Mouse (Mus musculus) liver, adult 2 months (tissue): ENCODE results near the gene Tmem119. TPM values are rescaled to one million over a fixed set of nuclear protein-coding genes. Genes with fewer than 3 reads are reported as not detected.

Source experiments
- DNase-seq: peaks from one replicate; pipeline ENCODE4 v3.0.0-alpha.2; 2011; ENCODE audit warnings: low read depth, low spot score; ENCODE audit errors: extremely low read depth
- H3K27ac ChIP-seq: fragments of 200-500 bp; replicated peaks from 2 replicates; pipeline ENCODE4 v1.5.1; 2012; ENCODE audit warnings: low read depth, mild to moderate bottlenecking, control low read depth, inconsistent platforms, low read length; ENCODE audit not compliant: insufficient read depth
- H3K27me3 ChIP-seq: fragments of 200-500 bp; 2 replicates; pipeline ENCODE4 v1.6.1; 2012; ENCODE audit warnings: mild to moderate bottlenecking, moderate library complexity, low read length, inconsistent platforms; ENCODE audit not compliant: control insufficient read depth, insufficient read depth
- H3K36me3 ChIP-seq: fragments of 200-500 bp; 2 replicates; pipeline ENCODE4 v1.6.1; 2012; ENCODE audit warnings: low read length, inconsistent platforms; ENCODE audit not compliant: control insufficient read depth, insufficient read depth
- H3K4me1 ChIP-seq: fragments of 200-500 bp; 2 replicates; pipeline ENCODE4 v1.6.1; 2011; ENCODE audit warnings: low read length; ENCODE audit not compliant: control insufficient read depth, insufficient read depth
- H3K4me3 ChIP-seq: fragments of 200-500 bp; 2 replicates; pipeline ENCODE4 v1.5.1; 2011; ENCODE audit warnings: low read depth, mild to moderate bottlenecking, control low read depth, low read length, moderate library complexity; ENCODE audit not compliant: insufficient read depth
- H3K79me2 ChIP-seq: fragments of 200-500 bp; 2 replicates; pipeline ENCODE4 v1.6.1; 2012; ENCODE audit warnings: inconsistent platforms, mild to moderate bottlenecking, low read length, moderate library complexity; ENCODE audit not compliant: control insufficient read depth, insufficient read depth
- H3K9ac ChIP-seq: fragments of 200-500 bp; 2 replicates; pipeline ENCODE4 v1.6.1; 2012; ENCODE audit warnings: low read depth, mild to moderate bottlenecking, control low read depth, inconsistent platforms, low read length
- CTCF ChIP-seq: fragments of 200-500 bp; IDR thresholded peaks from 2 replicates; pipeline ENCODE4 v1.5.1; 2011; ENCODE audit warnings: low read depth, low read length, control low read depth
- POLR2A ChIP-seq: fragments of 200-500 bp; IDR thresholded peaks from 2 replicates; pipeline ENCODE4 v1.6.1; 2011; ENCODE audit warnings: low read length, control low read depth; ENCODE audit not compliant: insufficient read depth; ENCODE audit errors: extremely low read depth
- WGBS: fragments of 180-500 bp; shearing (Covaris S2); methylation state at CpG from one replicate; pipeline ENCODE4 v1.1.7; 2018; 5-methylcytosine and 5-hydroxymethylcytosine counted together
- polyA plus RNA-seq: library from polyadenylated mRNA; depleted of rRNA; stranded (reverse); fragments of >200 nt; gene quantifications from 2 replicates; pipeline ENCODE4 v1.2.3, GENCODE M21; 2012
- total RNA-seq: library from RNA; depleted of rRNA; stranded (reverse); fragments of >200 nt; gene quantifications from 2 replicates; pipeline ENCODE4 v1.2.3, GENCODE M21; 2014

The Tmem119 gene
- total and polyA plus RNA-seq, 2 experiments = 0.46 to 0.83 TPM

DNA sequence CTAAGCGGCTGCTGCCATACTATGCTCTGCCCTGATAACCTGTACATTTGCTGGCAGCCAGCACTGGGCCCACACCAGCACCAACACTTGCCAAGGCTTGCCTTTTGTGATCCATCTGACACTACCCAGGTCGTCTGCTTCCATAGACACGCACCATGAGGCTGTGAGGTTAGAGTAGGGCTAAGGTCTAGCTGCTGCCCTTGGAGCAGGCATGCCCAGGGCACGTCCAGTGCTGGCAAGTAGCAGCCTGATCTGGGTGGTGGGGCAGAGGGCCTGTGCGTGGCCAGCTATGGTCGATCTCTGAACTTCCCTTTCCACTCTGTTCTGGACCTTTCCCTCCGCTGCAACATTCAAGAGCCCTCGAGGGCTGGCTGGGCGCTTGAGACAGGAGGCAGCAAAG lies 42.6 kb upstream of the Tmem119 start:
- no peak overlapping the region for H3K9ac ChIP-seq
- no peak for DNase-seq
- no peak overlapping the region for H3K27ac ChIP-seq
- 85% methylated on average over 9 of the region's 9 CpGs for WGBS
- TF ChIP-seq CTCF (no peak), POLR2A (no peak)
- no peaks in the 10 kb centered on the region for H3K4me1 ChIP-seq
- H3K27me3 ChIP-seq = no peaks in the 10 kb centered on the region
- H3K79me2 ChIP-seq = no peaks in the 10 kb centered on the region
- H3K36me3 ChIP-seq = peaks cover 7% of the 10 kb centered on the region
- no peak overlapping the region for H3K4me3 ChIP-seq

DNA sequence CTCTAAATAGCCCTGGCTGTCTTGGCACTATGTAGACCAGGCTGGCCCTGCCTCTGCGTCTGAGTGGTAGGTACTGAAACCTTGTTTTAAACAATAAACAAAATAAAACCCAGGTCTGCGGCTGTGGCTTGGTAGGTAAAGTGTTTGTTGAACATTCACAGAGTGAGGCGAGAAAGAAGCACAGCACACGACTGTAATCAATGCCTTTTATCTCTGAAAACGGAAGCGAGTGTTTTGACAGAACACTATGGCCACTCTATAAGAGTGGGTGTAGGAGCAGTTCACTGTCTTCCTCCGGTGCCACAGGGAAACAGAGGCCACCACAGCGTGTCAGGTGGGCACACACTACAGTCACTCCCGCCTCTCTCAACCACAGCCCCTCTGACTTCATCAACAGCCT lies 41.9 kb upstream of the Tmem119 start:
- H3K36me3 ChIP-seq = peaks cover 5% of the 10 kb centered on the region
- H3K9ac ChIP-seq = no peak overlapping the region
- no peak for TF ChIP-seq POLR2A
- no peak for TF ChIP-seq CTCF
- no peak for DNase-seq
- no peak overlapping the region for H3K27ac ChIP-seq
- H3K4me1 ChIP-seq = no peaks in the 10 kb centered on the region
- no peaks in the 10 kb centered on the region for H3K79me2 ChIP-seq
- WGBS = 84% methylated on average over 9 of the region's 9 CpGs
- no peak overlapping the region for H3K4me3 ChIP-seq
- no peaks in the 10 kb centered on the region for H3K27me3 ChIP-seq

- no peaks in the 10 kb centered on the region for H3K4me1 ChIP-seq
- H3K27ac ChIP-seq = no peak overlapping the region
- peaks cover 5% of the 10 kb centered on the region for H3K36me3 ChIP-seq
- TF ChIP-seq POLR2A = no peak
- no peak for TF ChIP-seq CTCF
- H3K4me3 ChIP-seq = no peak overlapping the region
- no peak overlapping the region for H3K9ac ChIP-seq
- no peak for DNase-seq
- no peaks in the 10 kb centered on the region for H3K79me2 ChIP-seq
- H3K27me3 ChIP-seq = no peaks in the 10 kb centered on the region
- WGBS = 83% methylated on average over 23 of the region's 23 CpGs
These were observed 41.2 kb upstream of the Tmem119 start for GRCm38 (mm10) chr5:113841243-113842225.

DNA sequence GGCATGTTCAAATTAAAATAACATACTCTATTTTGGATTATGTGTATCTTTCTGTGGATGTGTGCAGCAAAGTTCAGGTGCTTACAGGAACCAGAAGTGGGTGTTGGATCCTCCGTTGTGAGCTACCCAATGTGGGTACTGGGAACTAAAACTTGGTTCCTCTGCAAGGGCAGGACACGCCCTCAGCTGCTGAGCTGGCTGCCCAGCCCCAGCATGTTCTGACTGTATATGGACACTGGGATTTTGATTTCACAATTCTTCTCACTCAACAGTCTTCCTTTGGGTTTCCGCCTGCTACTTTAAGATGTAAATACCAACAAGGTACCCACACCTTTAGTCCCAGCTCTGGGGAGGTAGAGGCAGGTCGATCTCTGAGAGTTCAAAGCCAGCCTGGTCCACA lies 40.1 kb upstream of the Tmem119 start:
- Histone ChIP-seq H3K4me1 (no peaks in the 10 kb centered on the region), H3K9ac (no peak overlapping the region), H3K36me3 (peaks cover 5% of the 10 kb centered on the region; the same call in 1 of the 2 replicates), H3K4me3 (no peak overlapping the region), H3K79me2 (no peaks in the 10 kb centered on the region), H3K27ac (no peak overlapping the region), H3K27me3 (no peaks in the 10 kb centered on the region)
- DNase-seq = no peak
- TF ChIP-seq CTCF (no peak), POLR2A (no peak)
- WGBS = 79% methylated on average over 4 of the region's 4 CpGs

GRCm38 (mm10) chr5:113836961-113837360 lies 36.6 kb upstream of the Tmem119 start:
- Histone ChIP-seq H3K27ac (no peak overlapping the region), H3K4me1 (no peaks in the 10 kb centered on the region), H3K79me2 (no peaks in the 10 kb centered on the region), H3K4me3 (no peak overlapping the region), H3K9ac (no peak overlapping the region), H3K36me3 (no peaks in the 10 kb centered on the region), H3K27me3 (no peaks in the 10 kb centered on the region)
- TF ChIP-seq POLR2A (no peak), CTCF (no peak)
- 86% methylated on average over 10 of the region's 10 CpGs for WGBS
- DNase-seq = no peak
